Mouse (Mus musculus) lung, embryonic 15.5 days (tissue): ENCODE results near the gene Stc2. TPM values are rescaled to one million over a fixed set of nuclear protein-coding genes. Genes with fewer than 3 reads are reported as not detected.

Source experiments
- ATAC-seq: fragments of 200-750 bp; cut with Nextera tagmentation; 2 replicates; pipeline ENCODE4 v1.8.0; 2017; ENCODE audit warnings: moderate number of reproducible peaks, borderline replicate concordance; ENCODE audit not compliant: low FRiP score, low TSS enrichment; ENCODE audit errors: extremely low read depth
- H3K27ac ChIP-seq: fragments of 300-500 bp; sonication (generic); 2 replicates; pipeline ENCODE4 v1.5.1; 2015; ENCODE audit warnings: moderate library complexity, mild to moderate bottlenecking, inconsistent platforms
- H3K27me3 ChIP-seq: fragments of 300-500 bp; sonication (generic); 2 replicates; pipeline ENCODE4 v1.6.1; 2015; ENCODE audit warnings: inconsistent platforms
- H3K36me3 ChIP-seq: fragments of 300-500 bp; sonication (generic); 2 replicates; pipeline ENCODE4 v1.6.1; 2015; ENCODE audit warnings: inconsistent platforms
- H3K4me1 ChIP-seq: fragments of 300-500 bp; sonication (generic); 2 replicates; pipeline ENCODE4 v1.6.1; 2015; ENCODE audit warnings: inconsistent platforms
- H3K4me2 ChIP-seq: fragments of 300-500 bp; sonication (generic); 2 replicates; pipeline ENCODE4 v1.6.1; 2015; ENCODE audit warnings: inconsistent platforms, mild to moderate bottlenecking, moderate library complexity
- H3K4me3 ChIP-seq: fragments of 300-500 bp; sonication (generic); 2 replicates; pipeline ENCODE4 v1.5.1; 2015; ENCODE audit warnings: mild to moderate bottlenecking, inconsistent platforms
- H3K9ac ChIP-seq: fragments of 300-500 bp; sonication (generic); 2 replicates; pipeline ENCODE4 v1.6.1; 2015; ENCODE audit warnings: inconsistent platforms
- H3K9me3 ChIP-seq: fragments of 300-500 bp; sonication (generic); 2 replicates; pipeline ENCODE4 v1.6.1; 2016; ENCODE audit warnings: inconsistent platforms
- WGBS: fragments of 180-500 bp; shearing (Covaris S2); methylation state at CpG from one replicate; pipeline ENCODE4 v1.1.7; 2015; 5-methylcytosine and 5-hydroxymethylcytosine counted together
- polyA plus RNA-seq: library from polyadenylated mRNA; unstranded; fragments of >200 nt; fragmentation: Nextera tagmentation; extraction: Ambion mirVana; gene quantifications from 2 replicates; pipeline ENCODE4 v1.2.1, GENCODE M21; 2015

Gene Stc2
- polyA plus RNA-seq, 1 experiment from 2014 or later = 3.0 TPM

DNA sequence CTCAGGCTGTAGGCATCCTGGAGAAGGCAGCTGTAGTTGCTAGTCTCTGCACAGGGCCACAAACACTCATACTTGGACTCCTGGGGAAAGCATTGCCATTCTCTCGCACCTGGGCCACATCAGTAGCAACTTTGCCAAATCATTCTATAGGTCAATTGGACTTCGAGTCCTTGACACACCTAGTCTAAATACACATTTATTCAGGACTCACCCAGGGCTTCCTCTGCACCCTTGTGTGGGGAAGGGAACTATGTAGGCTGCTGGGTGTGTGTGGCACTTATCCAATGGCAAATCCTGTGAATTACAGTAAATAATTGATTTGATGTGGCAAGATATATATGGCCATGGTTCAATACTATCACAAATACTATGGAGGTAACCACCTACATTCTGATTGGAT lies 14.1 kb upstream of the Stc2 start:
- 76% methylated on average over 2 of the region's 2 CpGs for WGBS
- ATAC-seq = no peak
- H3K4me3 ChIP-seq = no peak overlapping the region
- H3K4me1 ChIP-seq = no peaks in the 10 kb centered on the region
- no peak overlapping the region for H3K9ac ChIP-seq
- no peak overlapping the region for H3K27ac ChIP-seq
- no peaks in the 10 kb centered on the region for H3K36me3 ChIP-seq
- H3K27me3 ChIP-seq = no peaks in the 10 kb centered on the region
- no peaks in the 10 kb centered on the region for H3K9me3 ChIP-seq
- H3K4me2 ChIP-seq = no peak overlapping the region

DNA sequence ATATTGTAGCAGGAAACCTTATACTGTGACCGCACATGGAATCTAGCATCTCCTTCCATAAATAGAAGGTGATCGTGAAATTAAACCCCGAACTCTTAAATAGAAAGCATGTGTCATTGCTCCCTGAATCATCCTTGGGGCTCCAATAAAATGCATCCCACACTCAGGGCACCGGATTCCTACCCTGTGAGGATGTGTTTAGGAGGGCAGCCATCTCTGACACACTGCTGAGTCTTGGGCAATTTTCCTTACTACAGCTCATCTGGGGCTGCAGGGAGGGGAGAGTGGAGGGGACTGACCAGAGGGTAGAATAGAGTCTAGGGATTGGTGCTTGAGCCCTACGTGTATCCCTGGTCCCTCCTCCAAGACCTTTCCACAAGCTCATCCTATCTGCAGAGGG lies 12.3 kb upstream of the Stc2 start:
- Histone ChIP-seq H3K9ac (no peak overlapping the region), H3K27ac (no peak overlapping the region), H3K36me3 (no peaks in the 10 kb centered on the region), H3K4me1 (no peaks in the 10 kb centered on the region), H3K4me3 (no peak overlapping the region), H3K27me3 (no peaks in the 10 kb centered on the region), H3K9me3 (no peaks in the 10 kb centered on the region), H3K4me2 (no peak overlapping the region)
- ATAC-seq = no peak
- 77% methylated on average over 5 of the region's 5 CpGs for WGBS

DNA sequence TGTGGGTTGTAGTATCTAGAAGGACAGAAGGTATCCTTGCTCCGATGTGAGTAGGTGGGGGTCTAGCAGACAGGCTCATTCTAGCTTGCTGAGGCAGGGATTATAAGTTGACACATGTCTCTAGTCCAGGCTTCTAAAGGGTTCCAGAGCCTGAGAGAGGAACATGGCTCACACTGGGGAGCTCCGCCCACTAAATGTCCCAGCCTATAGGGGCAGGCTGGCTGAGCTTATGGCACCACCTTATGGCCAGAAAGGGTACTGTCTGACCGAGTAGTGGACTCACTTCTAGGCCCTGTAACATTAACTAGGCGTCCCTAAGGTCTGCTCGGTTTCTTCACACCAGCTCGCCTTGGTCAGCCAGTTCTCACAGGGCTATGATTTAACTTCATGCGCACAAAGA lies 3.6 kb upstream of the Stc2 start:
- no peak for ATAC-seq
- H3K4me3 ChIP-seq = no peak overlapping the region
- no peak overlapping the region for H3K4me2 ChIP-seq
- WGBS = 60% methylated on average over 7 of the region's 7 CpGs
- H3K27me3 ChIP-seq = peaks cover 37% of the 10 kb centered on the region
- H3K9me3 ChIP-seq = no peaks in the 10 kb centered on the region
- H3K36me3 ChIP-seq = no peaks in the 10 kb centered on the region
- H3K9ac ChIP-seq = no peak overlapping the region
- H3K4me1 ChIP-seq = peaks cover 24% of the 10 kb centered on the region
- no peak overlapping the region for H3K27ac ChIP-seq

DNA sequence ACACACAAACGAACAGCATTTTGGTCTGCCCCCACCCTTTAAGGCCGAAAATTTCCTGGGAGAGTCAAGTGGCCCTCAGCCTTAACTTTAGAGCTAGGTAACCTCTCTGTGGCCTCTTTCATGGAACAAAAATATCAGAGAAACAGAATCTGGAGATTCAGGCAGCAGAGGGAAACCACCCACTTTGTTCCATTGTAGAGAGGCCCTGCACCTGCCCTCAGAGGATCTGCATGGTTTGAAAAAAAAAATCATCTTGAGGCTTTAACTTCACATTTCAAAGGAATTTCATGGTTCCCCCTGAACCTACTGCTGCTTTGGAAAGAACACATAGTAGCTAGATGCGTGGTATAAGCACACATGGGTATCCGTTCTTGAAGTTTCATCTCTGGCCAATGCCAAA lies 2.3 kb upstream of the Stc2 start:
- Histone ChIP-seq H3K27ac (no peak overlapping the region), H3K27me3 (peaks cover 42% of the 10 kb centered on the region), H3K9me3 (no peaks in the 10 kb centered on the region), H3K4me1 (peaks cover 30% of the 10 kb centered on the region), H3K9ac (no peak overlapping the region), H3K4me2 (no peak overlapping the region), H3K4me3 (no peak overlapping the region), H3K36me3 (no peaks in the 10 kb centered on the region)
- WGBS = 73% methylated on average over 4 of the region's 4 CpGs
- ATAC-seq = no peak

DNA sequence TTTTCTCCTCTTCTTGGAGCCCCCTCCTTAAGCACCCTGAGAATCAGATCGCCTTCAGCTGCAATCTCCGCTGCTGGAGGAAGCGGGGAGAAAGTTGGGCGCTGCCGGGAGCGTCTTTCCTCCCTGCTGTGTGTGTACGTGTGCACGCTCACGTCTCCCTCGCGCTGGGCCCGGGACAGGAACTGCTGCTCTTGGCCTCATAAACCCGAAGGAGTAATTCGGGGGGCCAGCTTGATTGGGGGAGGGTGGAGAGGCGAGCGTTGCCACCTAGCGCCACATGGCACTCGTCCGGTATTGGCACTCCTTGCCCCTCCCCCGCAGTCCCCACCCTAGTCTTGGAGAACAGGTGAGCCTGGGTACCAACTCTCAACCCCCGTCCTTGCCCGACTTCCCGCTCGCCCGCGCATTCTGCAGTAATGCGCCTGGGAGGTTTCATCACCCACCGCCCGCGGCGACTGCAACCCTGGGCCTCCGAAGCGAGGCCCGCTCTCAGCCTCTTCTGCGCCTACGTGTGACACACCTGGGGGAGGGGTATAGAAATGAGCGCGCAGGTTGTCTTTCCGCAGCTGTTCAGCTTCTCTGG lies 1.5 kb upstream of the Stc2 start:
- Histone ChIP-seq H3K36me3 (no peaks in the 10 kb centered on the region), H3K4me2 (peak overlapping the region; percentile 97), H3K9me3 (no peaks in the 10 kb centered on the region), H3K27me3 (peaks cover 48% of the 10 kb centered on the region), H3K4me3 (peak overlapping the region; percentile 51), H3K27ac (no peak overlapping the region), H3K4me1 (peaks cover 30% of the 10 kb centered on the region), H3K9ac (no peak overlapping the region)
- 3% methylated on average over 39 of the region's 39 CpGs for WGBS
- ATAC-seq = no peak

DNA sequence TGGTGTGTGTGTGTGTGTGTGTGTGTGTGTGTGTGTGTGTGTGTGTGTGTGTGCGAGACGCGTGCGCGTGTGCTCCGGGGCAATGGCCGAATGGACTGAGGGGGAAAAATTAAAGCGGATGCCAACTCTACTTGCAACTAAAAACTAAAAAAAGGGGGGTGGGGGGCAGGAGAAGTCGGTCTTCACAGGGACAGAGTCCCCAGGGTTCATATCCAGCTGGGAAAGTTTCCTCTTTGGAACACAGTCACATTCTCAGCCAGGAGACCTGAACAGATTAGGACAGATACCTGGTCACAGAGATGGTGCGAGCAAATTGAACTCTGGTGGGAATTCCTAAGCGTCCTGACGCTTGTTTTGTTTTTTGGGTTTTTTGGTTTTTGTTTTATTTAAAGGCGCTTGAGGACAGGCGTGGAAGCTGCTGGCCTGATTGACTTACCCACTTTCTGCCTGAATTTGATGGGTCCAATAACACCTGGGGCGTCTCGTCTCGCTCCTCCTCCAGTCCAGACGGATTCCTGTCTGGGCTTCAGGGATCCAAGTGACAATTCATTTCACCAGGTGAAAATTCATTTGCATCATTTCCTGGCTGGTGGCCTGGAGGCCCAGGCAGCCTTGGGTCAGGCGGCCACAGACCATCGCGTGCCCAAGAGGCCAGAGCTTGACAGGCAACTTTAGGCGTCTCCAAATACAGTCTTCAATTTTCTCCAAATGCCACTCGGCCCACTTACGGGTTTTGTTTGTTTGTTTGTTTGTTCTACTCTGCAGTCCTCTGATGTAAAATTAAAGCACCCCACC lies 759 bp upstream of the Stc2 start:
- peak overlapping the region; percentile 11; the same call in 1 of the 2 replicates for H3K9ac ChIP-seq
- WGBS = 1% methylated on average over 24 of the region's 24 CpGs
- H3K36me3 ChIP-seq = no peaks in the 10 kb centered on the region
- H3K4me2 ChIP-seq = peak overlapping the region; percentile 97
- H3K9me3 ChIP-seq = no peaks in the 10 kb centered on the region
- no peak for ATAC-seq
- peaks cover 48% of the 10 kb centered on the region for H3K27me3 ChIP-seq
- H3K4me1 ChIP-seq = peaks cover 30% of the 10 kb centered on the region
- peak overlapping the region; percentile 51 for H3K4me3 ChIP-seq
- H3K27ac ChIP-seq = no peak overlapping the region

DNA sequence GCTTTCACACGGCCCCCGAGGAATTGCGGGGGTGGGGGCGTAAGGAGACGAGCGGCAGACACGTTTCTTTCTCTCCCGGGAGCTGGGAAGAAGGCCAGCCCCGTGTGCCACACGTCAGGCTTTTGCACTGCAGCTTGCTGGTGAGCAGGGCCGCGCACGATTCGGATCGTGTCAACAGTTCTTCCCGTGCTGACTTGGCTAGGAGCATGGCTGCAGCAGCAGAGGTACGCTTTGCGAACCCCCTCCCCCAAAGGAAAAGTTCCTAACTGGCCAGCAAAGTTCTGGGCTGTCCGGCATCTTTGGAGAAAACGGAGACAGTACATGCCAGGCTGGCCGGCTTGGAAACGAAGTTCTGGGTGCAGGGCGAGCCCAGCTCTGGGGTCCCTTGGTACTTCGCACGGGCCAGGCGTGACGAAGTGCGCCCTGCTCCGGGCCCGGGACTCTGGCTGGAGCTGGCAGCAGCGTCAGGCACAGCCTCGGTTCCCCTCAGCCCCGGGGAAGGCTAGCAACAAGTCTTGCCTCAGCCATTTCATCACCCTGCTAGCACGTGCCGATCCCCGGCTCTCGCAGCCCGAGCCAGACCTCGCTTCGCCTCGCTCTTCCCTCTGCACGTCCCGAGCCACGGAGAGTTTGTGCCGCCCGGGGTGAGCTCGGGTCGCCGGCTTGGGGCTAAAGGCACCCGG lies 768 bp downstream of the Stc2 start:
- no peaks in the 10 kb centered on the region for H3K36me3 ChIP-seq
- peak overlapping the region; percentile 97 for H3K4me2 ChIP-seq
- peak; percentile 67 for ATAC-seq
- WGBS = under 1% methylated on average over 50 of the region's 50 CpGs
- H3K4me3 ChIP-seq = peak overlapping the region; percentile 51
- H3K27ac ChIP-seq = peak overlapping the region; percentile 63
- peak overlapping the region; percentile 53 for H3K9ac ChIP-seq
- no peaks in the 10 kb centered on the region for H3K9me3 ChIP-seq
- peaks cover 30% of the 10 kb centered on the region for H3K4me1 ChIP-seq
- H3K27me3 ChIP-seq = peaks cover 48% of the 10 kb centered on the region

DNA sequence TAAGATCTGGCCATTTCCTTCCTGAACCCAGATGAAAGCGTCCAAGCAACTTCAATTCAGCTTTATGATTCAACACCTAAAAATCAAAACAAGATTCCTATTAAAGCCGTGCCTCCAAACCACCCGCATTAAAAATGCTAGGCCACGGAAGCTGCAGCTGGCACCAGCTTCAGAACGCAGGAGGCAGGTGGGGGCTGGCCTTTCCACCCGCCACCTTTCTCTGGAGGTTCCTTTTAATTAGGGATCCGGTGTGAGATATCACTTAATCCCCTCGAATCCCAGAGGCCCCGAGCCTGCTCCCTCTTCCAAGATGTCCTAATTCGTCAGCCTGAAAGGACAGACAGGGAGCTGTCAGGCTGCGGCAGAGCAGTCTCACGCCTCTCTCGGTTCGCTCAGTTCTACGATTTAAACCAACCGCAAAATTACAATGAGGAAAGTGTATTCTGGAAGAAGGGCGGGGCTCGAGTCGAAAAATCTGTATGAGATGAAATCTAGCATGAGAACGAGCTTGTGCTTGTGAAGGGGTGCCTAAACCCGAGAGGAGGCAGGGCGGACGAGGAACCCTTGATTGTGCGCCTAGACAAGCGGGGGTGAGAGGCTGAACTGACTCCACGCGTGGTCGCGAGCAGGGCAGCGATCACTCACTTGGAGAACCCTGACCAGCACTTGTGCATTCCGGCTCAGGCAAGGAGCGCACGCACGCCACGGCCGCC lies 1.5 kb downstream of the Stc2 start:
- peak; percentile 15; the same call in 1 of the 2 replicates for ATAC-seq
- Histone ChIP-seq H3K9ac (peak overlapping the region; percentile 53), H3K27me3 (peaks cover 48% of the 10 kb centered on the region), H3K4me1 (peaks cover 30% of the 10 kb centered on the region), H3K4me3 (peak overlapping the region; percentile 51), H3K4me2 (peak overlapping the region; percentile 97), H3K36me3 (no peaks in the 10 kb centered on the region), H3K9me3 (no peaks in the 10 kb centered on the region), H3K27ac (0 out of 2 replicates have a peak overlapping the region, but pooled peaks have one; percentile 63)
- 2% methylated on average over 36 of the region's 36 CpGs for WGBS

DNA sequence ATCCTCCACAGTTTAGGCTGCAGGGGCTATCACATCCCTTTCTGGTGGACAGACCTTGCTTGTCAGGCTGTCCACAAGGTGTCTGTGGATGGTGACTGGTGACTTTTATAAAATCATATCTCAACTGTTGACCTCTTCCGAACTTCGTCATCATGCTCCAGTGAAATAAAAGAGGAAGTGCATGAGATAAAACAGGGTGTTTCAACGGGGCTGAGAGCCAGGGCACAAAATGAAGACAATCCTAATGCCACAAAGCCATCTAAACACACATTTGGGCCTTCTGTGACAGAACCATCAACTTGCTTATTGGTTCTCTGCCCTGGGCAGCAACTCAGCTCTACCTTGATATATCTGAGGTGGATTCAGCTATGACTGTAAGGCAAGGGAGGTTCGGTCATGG lies 3.0 kb downstream of the Stc2 start:
- no peak overlapping the region for H3K27ac ChIP-seq
- WGBS = 76% methylated on average over 4 of the region's 4 CpGs
- H3K4me2 ChIP-seq = no peak overlapping the region
- peaks cover 32% of the 10 kb centered on the region for H3K27me3 ChIP-seq
- H3K4me1 ChIP-seq = peaks cover 38% of the 10 kb centered on the region
- ATAC-seq = no peak
- no peak overlapping the region for H3K9ac ChIP-seq
- H3K9me3 ChIP-seq = no peaks in the 10 kb centered on the region
- H3K36me3 ChIP-seq = no peaks in the 10 kb centered on the region
- H3K4me3 ChIP-seq = no peak overlapping the region

DNA sequence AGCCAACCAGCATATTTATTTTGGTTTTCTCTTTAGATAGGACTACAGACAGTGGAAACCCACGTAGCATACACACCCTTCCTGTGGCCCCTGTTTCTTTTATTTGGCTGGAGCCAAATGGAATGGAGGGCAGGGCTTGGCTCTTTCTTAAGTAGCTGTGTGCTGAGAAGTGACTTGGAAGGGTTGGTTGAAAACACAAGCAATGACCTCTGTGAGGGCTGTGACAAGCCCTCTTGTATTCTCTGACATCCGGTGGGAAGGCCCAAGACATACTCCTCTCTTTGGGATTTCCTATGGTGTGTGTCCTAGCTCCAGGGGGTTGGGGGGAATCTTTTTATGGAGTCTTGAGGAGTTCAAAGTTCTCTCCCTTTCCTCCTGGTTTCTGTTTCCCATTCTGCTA lies 3.5 kb downstream of the Stc2 start:
- ATAC-seq = no peak
- peaks cover 33% of the 10 kb centered on the region for H3K4me1 ChIP-seq
- no peak overlapping the region for H3K27ac ChIP-seq
- no peaks in the 10 kb centered on the region for H3K9me3 ChIP-seq
- no peak overlapping the region for H3K4me2 ChIP-seq
- 68% methylated on average over 2 of the region's 2 CpGs for WGBS
- no peak overlapping the region for H3K9ac ChIP-seq
- no peaks in the 10 kb centered on the region for H3K36me3 ChIP-seq
- H3K27me3 ChIP-seq = peaks cover 28% of the 10 kb centered on the region
- no peak overlapping the region for H3K4me3 ChIP-seq

DNA sequence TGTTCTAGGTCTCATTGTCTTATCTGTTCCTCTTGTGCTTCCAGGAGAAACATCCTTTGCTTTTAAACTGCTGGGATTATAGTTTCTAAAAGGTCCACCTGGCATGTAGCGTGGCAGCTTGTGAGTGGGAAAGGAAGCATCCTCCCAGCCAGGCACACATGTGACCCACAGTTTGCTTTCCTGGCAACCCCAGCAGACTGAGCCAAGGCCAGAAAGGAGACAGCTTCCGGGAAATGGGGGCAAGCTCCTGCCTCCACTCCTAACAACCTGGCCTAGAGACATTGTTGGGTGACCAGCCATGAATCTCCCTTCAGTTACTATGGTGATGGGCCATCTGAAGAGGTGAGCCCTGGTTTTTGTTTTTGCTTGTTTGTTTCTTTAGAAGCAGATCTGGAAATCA lies 3.9 kb downstream of the Stc2 start:
- no peak overlapping the region for H3K9ac ChIP-seq
- no peaks in the 10 kb centered on the region for H3K9me3 ChIP-seq
- H3K27ac ChIP-seq = no peak overlapping the region
- WGBS = 81% methylated on average over 2 of the region's 2 CpGs
- H3K27me3 ChIP-seq = peaks cover 23% of the 10 kb centered on the region
- no peak for ATAC-seq
- no peak overlapping the region for H3K4me2 ChIP-seq
- H3K4me1 ChIP-seq = peaks cover 29% of the 10 kb centered on the region
- no peak overlapping the region for H3K4me3 ChIP-seq
- H3K36me3 ChIP-seq = no peaks in the 10 kb centered on the region
